Mouse (Mus musculus): ENCODE results near the gene Tsfm. TPM values are rescaled to one million over a fixed set of nuclear protein-coding genes. Genes with fewer than 3 reads are reported as not detected.
A peak's percentile ranks its signal among the peaks of the same experiment; 100 is the strongest.

The Tsfm gene
- polyA plus RNA-seq, 1 experiment from 2014 or later = 42.3 TPM

DNA sequence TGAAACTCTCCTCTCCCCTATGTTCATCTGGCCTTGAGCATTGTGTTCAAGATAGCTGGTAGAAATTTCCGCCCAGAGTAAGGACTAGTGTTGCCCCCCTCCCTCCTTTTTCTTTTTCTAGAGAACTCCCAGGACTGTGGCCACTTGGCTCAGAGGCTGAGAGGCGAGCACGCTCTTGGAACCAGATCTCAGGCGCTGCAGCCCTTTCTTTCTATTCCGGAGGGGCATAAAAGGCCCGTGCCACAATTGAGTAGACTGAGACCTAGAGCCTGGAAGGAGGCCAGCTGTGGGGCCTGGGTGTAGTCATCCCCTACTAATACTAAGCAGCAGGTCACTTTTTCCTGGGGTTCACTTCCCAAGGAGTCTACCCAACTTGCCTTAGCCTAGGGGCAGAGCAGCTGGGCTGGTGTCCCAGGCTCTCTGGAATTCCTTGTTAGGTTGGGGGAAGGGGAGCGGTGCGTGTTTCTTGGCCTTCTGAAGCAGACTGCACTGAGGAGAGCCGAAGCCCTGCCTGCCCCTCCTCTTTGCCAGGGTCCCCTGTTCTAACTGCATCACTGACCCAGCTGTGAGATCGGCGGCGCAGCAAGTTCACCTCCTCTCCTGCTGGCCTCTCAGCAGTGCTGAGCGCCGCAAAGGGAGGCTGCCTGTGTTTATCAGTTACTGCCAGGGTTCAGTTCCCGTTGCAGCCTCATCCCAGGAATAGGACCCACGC, 50.3 kb downstream of the Tsfm start:
- ATAC-seq = no peak
- H3K4me1 ChIP-seq (ENCODE audit: insufficient read depth, low read depth, low read length) = peaks cover 36% of the 10 kb centered on the region

DNA sequence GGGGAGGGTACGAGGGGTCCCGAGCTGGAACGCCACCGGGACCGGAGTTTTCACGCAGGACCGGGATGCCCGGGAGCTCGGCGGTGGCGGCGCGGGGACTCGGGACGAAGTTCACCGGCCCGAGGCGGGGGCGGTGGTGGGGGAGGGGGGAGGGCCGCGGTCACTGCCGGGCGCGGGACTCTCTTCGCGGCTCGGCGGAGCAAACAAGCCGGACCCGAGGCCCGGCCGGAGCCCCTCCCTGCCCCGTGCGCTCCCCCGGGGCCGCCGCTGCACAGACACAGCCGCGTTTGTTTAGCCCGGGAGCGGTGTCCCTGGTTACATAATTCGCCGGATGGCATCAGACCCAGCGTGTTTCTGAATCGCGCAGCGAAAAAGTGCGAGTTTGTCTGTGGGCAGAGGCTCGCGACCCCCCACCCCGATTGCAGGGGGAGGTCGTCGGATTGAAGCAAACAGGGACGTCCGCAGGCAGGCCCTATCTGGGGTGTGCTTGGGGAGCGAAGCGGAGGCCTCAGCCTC, 50.9 kb downstream of the Tsfm start:
- H3K27ac ChIP-seq (ENCODE audit: low read length) = peak overlapping the region; percentile 100
- TF ChIP-seq CTCF (IDR thresholded peaks at IDR 0.05) = no peak
- TF ChIP-seq EP300 (IDR thresholded peaks at IDR 0.05) = no peak
- no peak for ATAC-seq
- no peaks in the 10 kb centered on the region for H3K27me3 ChIP-seq (replicated peaks; ENCODE audit: insufficient read depth, low read length)
- H3K9me3 ChIP-seq (ENCODE audit: low read length) = no peaks in the 10 kb centered on the region
- H3K4me1 ChIP-seq (ENCODE audit: insufficient read depth, low read depth, low read length) = peaks cover 29% of the 10 kb centered on the region
- 0% methylated on average over 29 of the region's 57 CpGs for WGBS
- peak overlapping the region; percentile 80 for H3K4me2 ChIP-seq (replicated peaks; ENCODE audit: low read depth, low read length)
- peak overlapping the region; percentile 99 for H3K9ac ChIP-seq (replicated peaks; ENCODE audit: low read depth)
- DNase-seq (ENCODE audit: low spot score) = no peak
- H3K36me3 ChIP-seq (ENCODE audit: insufficient read depth, low read length) = no peaks in the 10 kb centered on the region
- H3K4me3 ChIP-seq (ENCODE audit: low read depth, low read length) = peak overlapping the region; percentile 98

More for the DNA sequence above, 50.3 kb downstream of the Tsfm start:
- Histone ChIP-seq H3K36me3 (ENCODE audit: insufficient read depth, low read length) (no peaks in the 10 kb centered on the region), H3K4me2 (replicated peaks; ENCODE audit: low read depth, low read length) (peak overlapping the region; percentile 80), H3K9ac (replicated peaks; ENCODE audit: low read depth) (peak overlapping the region; percentile 99), H3K27me3 (replicated peaks; ENCODE audit: insufficient read depth, low read length) (no peaks in the 10 kb centered on the region), H3K4me3 (ENCODE audit: low read depth, low read length) (peak overlapping the region; percentile 98), H3K27ac (ENCODE audit: low read length) (peak overlapping the region; percentile 100), H3K9me3 (ENCODE audit: low read length) (no peaks in the 10 kb centered on the region)
- 1% methylated on average over 16 of the region's 16 CpGs for WGBS
- TF ChIP-seq EP300 (IDR thresholded peaks at IDR 0.05) (no peak), CTCF (IDR thresholded peaks at IDR 0.05) (no peak)
- peak; percentile 66 for DNase-seq (ENCODE audit: low spot score)

DNA sequence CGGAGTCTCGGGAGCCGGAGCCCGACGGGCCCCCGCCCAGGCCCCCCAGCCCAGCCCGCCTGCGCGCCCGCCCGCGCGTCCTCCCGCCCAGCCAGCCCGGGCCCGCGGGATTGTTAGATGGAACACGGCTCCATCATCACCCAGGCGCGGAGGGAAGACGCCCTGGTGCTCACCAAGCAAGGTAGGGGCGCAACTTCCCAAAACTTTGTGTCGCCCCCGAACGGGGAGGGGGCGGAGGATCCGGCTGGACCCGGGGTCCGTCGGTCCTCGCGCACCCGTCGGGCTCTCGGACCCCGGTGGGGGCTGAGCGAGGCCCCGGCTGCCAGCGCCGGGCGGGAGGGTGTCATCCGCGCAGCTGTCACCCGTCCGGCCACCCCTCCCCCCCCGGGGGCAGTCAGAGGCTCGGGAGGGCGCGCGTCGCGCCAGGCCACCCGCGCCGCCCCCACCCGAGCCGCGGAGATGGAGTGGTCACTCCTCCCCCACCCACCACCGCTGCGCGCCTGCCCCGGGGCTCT, 51.5 kb downstream of the Tsfm start:
- H3K36me3 ChIP-seq (ENCODE audit: insufficient read depth, low read length) = no peaks in the 10 kb centered on the region
- peaks cover 24% of the 10 kb centered on the region for H3K4me1 ChIP-seq (ENCODE audit: insufficient read depth, low read depth, low read length)
- no peaks in the 10 kb centered on the region for H3K27me3 ChIP-seq (replicated peaks; ENCODE audit: insufficient read depth, low read length)
- ATAC-seq (peak; percentile 25), DNase-seq (ENCODE audit: low spot score) (peak; percentile 77)
- TF ChIP-seq EP300 (IDR thresholded peaks at IDR 0.05) (no peak), CTCF (IDR thresholded peaks at IDR 0.05) (no peak)
- peak overlapping the region; percentile 98 for H3K4me3 ChIP-seq (ENCODE audit: low read depth, low read length)
- H3K27ac ChIP-seq (ENCODE audit: low read length) = peak overlapping the region; percentile 100
- H3K9ac ChIP-seq (replicated peaks; ENCODE audit: low read depth) = peak overlapping the region; percentile 99
- H3K4me2 ChIP-seq (replicated peaks; ENCODE audit: low read depth, low read length) = peak overlapping the region; percentile 80
- WGBS = under 1% methylated on average over 20 of the region's 62 CpGs
- H3K9me3 ChIP-seq (ENCODE audit: low read length) = no peaks in the 10 kb centered on the region

DNA sequence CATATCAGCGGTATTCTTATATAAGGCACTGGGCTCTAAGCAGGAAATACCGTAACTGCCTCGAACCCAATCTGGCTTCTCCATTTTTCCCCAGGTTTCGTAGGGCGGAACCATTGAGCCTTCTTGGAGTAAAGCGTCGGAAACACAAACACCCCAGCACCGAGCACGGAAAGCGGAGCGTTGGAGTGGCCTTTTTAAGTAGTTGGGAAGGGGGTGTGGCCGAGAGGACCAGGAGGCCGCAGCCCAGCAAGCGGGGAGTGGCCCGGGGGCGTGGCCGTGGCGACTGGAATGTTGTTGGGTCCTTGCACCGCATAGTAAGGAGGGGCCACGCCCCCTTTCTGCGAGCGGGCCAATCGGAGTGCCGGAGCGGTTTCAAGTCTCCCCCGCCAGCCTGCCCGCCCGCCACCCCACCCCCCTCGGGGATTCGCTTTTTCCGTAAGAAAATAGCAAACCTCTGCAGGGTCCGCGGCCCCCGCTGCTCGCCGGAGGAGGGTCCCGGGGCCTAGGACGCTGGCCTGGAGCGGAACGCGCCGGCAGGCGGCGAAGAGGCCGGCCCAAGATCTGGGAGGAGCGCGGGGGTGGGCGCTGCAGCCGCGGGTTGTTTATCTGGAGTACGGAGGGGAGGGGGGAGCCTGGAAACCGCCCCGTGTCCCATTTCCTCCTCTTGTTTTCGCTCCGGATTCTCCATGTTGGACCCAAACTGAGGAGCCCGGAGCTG, 52.2 kb downstream of the Tsfm start, which contains the start of gene Ctdsp2:
Gene Ctdsp2, plus strand, starts transcription at position 441 of the 718 bp plus-strand sequence.
- H3K4me1 ChIP-seq (ENCODE audit: insufficient read depth, low read depth, low read length) = peaks cover 17% of the 10 kb centered on the region; the same call in 1 of the 2 replicates
- peak within 1 kb of the TSS; percentile 100 for H3K27ac ChIP-seq (ENCODE audit: low read length)
- H3K36me3 ChIP-seq (ENCODE audit: insufficient read depth, low read length) = no peaks in the 10 kb centered on the region
- H3K9me3 ChIP-seq (ENCODE audit: low read length) = no peaks in the 10 kb centered on the region
- peak; percentile 100 for DNase-seq (ENCODE audit: low spot score)
- no peaks in the 10 kb centered on the region for H3K27me3 ChIP-seq (replicated peaks; ENCODE audit: insufficient read depth, low read length)
- peak; percentile 92 for ATAC-seq
- under 1% methylated on average over 41 of the region's 56 CpGs for WGBS
- TF ChIP-seq CTCF (IDR thresholded peaks at IDR 0.05) = peak; percentile 54
- TF ChIP-seq EP300 (IDR thresholded peaks at IDR 0.05) = peak; percentile 74
- H3K4me2 ChIP-seq (replicated peaks; ENCODE audit: low read depth, low read length) = peak within 1 kb of the TSS; percentile 80
- peak within 1 kb of the TSS; percentile 98 for H3K4me3 ChIP-seq (ENCODE audit: low read depth, low read length)
- peak within 1 kb of the TSS; percentile 99 for H3K9ac ChIP-seq (replicated peaks; ENCODE audit: low read depth)

DNA sequence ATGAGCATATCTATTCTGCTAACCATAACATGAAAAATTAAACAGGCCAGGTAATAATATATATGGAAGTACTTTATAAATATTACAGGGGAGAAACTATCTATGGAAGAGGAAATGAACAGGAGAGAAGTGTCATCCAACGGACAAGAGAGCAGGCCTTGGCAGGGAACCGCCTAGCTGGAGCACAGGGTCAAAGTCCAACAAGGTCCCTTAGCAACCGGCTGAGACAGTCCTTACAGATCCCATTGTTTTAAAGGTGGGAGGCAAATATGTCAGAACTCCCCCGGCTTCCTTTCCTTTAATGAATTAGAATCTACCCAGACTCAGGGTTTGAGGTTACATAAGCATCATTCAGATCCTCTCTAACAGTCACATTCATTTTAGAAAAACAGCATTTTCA, 53.6 kb downstream of the Tsfm start:
- Histone ChIP-seq H3K4me3 (ENCODE audit: low read depth, low read length) (no peak overlapping the region), H3K36me3 (ENCODE audit: insufficient read depth, low read length) (no peaks in the 10 kb centered on the region), H3K27ac (ENCODE audit: low read length) (no peak overlapping the region), H3K9ac (replicated peaks; ENCODE audit: low read depth) (no peak overlapping the region), H3K4me1 (ENCODE audit: insufficient read depth, low read depth, low read length) (peaks cover 11% of the 10 kb centered on the region; the same call in 1 of the 2 replicates), H3K9me3 (ENCODE audit: low read length) (no peaks in the 10 kb centered on the region), H3K4me2 (replicated peaks; ENCODE audit: low read depth, low read length) (no peak overlapping the region), H3K27me3 (replicated peaks; ENCODE audit: insufficient read depth, low read length) (no peaks in the 10 kb centered on the region)
- DNase-seq (ENCODE audit: low spot score) (no peak), ATAC-seq (no peak)
- TF ChIP-seq EP300 (IDR thresholded peaks at IDR 0.05) (no peak), CTCF (IDR thresholded peaks at IDR 0.05) (no peak)
- WGBS = 43% methylated on average over 4 of the region's 4 CpGs

DNA sequence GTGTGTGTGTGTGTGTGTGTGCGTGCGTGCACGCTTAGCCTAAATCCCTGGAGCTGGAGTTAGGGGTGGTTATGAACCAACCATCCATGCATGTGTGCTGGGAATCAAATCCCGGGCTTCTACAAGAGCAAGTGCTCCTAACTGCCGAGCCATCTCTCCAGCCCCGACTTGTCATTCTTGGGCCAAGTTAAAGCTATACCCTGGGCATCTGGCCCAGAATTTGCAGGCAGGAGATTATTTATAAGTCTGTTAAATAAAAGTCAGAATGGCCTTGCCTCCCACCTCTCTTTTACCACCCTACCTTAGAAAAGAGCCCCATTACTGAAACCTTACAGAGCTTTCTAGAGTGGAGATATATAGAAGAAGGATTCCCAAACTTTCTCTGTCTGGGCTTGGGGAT, 54.9 kb downstream of the Tsfm start:
- no peaks in the 10 kb centered on the region for H3K36me3 ChIP-seq (ENCODE audit: insufficient read depth, low read length)
- ATAC-seq (no peak), DNase-seq (ENCODE audit: low spot score) (no peak)
- no peaks in the 10 kb centered on the region for H3K27me3 ChIP-seq (replicated peaks; ENCODE audit: insufficient read depth, low read length)
- H3K4me2 ChIP-seq (replicated peaks; ENCODE audit: low read depth, low read length) = no peak overlapping the region
- peaks cover 10% of the 10 kb centered on the region; the same call in 1 of the 2 replicates for H3K4me1 ChIP-seq (ENCODE audit: insufficient read depth, low read depth, low read length)
- no peaks in the 10 kb centered on the region for H3K9me3 ChIP-seq (ENCODE audit: low read length)
- H3K9ac ChIP-seq (replicated peaks; ENCODE audit: low read depth) = no peak overlapping the region
- 72% methylated on average over 6 of the region's 6 CpGs for WGBS
- TF ChIP-seq CTCF (IDR thresholded peaks at IDR 0.05) (no peak), EP300 (IDR thresholded peaks at IDR 0.05) (no peak)
- no peak overlapping the region for H3K4me3 ChIP-seq (ENCODE audit: low read depth, low read length)
- no peak overlapping the region for H3K27ac ChIP-seq (ENCODE audit: low read length)
